Mouse (Mus musculus): Measurements from ENCODE around the gene Fmo2.
A peak's percentile ranks its signal among the peaks of the same experiment; 100 is the strongest.

The Fmo2 gene

DNA sequence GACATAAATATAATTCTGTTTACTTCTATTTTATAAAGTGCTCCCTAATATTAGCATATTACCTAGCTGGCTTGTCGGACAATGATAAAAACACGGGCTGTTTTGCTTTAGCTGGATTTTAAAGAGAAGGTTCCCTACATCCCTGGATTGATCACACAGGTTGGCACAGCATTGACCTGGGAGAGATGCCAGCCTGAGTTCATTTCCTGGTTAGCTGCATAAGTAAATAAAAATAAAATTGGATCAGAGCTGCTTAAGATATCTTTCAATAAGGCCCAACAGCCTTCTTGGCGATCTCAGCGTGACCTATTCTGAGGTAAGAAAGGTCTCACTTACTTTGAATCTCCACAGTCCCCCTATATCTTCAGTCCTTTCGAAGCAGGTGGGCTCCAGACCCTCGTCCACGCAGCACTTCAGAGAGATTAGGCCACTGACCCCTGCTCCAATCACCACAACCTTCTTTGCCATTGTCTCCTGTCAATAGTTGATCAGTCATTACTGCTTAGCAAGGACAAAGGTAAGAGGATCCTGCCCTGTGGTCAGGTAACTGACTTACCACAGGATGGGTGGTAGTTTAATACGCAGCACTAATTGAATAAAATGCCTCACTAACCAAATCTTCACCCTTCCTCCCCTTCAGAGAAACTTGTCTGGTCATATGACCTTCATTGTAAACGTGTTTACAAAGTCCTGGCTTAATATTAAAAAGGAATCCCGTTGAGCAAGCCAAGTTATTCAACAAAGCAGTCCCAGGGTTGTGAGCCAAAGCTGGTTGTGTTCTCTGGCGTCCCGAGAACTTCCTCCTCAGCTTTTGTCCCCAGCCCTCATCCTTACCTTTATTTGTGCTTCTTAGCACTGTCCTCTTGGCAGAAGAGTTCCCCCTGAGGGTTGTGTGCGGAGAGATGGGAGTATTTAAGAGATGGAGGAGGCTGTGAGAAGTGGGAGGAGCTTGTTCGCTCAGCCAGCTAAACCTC, at the start of gene Fmo2:
Gene Fmo2, minus strand, starts transcription at position 889 of the 974 bp plus-strand sequence.
- no peak for DNase-seq

- no peak for DNase-seq
Measured at GRCm38 (mm10) chr1:162947934-162948333, 49.4 kb upstream of the Fmo2 start.

DNA sequence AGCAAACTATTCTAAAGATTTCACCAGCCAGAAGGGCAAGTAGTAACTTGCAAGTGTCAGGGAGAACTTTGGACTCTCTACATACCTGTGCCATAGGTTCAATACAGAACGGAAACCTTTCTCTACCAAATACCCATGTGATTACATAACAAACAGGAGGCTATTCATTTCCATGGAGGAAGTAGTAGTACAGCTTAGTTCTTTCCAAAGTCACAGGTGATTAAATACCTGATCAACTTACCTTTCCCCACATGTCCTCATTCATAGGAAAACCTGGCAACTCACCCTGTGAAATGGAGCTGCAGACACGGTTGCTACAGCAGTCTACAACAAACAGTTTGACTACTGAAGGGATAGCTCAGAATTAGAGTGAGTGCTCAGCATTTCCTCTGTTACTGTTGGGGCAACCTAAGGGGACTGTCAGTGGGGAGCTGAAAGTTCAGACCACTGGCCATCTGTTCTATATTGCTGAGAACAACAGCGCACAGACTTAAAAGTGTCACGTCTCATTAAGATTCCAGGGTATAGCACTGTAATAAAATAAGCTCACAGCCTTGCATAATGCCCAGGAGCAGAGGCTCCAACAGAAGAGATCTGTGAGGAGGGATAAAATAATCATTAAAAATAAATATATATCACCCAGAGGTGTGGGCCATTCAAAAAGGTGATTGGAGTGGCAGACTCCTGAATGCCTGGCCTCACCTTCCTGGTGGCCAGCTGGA, 48.5 kb upstream of the Fmo2 start:
- DNase-seq, result no peak

DNA sequence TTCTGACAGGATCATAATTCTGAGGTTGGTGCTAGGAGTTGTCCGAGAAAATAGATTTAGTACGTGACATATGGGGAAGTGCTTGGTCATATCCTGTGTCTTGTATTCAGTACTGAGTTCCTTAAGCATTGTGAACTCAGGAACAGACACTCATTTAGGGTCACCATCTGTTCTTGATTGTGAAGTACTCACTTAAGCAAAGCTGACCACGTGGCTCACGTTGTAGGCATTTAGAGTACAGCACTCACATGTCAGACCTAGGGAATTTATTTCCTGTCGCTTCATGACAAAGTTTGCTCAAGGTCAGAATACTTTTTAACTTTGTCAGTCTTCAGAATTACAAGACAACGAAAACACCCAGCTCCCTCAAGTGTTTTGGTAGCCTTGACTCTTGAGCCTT, 45.2 kb upstream of the Fmo2 start:
- DNase-seq, result no peak

DNA sequence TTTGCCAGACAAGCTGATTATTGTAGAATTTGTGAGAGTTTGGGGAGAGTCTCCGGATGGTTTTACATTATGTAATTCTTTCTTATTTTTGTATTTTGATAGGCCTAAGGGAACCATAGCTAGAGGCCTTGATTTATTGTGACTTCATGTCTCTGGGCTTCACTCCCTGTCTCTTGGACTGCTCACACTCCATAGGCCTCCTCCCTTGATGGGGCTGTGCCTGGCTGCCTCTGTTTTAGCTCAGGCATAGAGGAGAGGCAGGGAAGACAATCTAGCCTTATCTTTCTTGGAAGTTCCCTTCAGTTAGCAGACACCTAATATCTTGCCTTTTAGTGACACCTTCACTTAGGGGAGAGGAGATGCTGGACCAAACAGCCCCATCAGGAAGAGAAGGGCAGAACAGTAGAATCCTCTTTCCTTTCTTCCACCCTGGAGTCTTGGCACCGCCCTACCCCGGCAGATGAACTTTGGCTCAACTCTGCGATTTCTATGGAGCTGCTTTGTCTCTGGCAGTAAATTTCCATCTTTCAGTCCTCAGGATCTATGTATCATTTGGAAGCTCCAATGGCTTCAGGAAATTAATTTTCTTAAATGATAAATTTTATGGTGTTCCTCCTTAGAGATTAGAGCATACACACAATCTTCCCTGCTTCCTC, 40.3 kb upstream of the Fmo2 start:
- no peak for DNase-seq

- DNase-seq, result no peak
Measured at GRCm38 (mm10) chr1:162937970-162938695, 39.6 kb upstream of the Fmo2 start.

GRCm38 (mm10) chr1:162937415-162937814, 38.9 kb upstream of the Fmo2 start, which contains the start of gene Fmo6:
Fmo6 (minus strand) TSS chr1:162937515.
- DNase-seq, result no peak

GRCm38 (mm10) chr1:162934374-162935012, 36.0 kb upstream of the Fmo2 start:
- no peak for DNase-seq

- DNase-seq, result no peak
Measured at GRCm38 (mm10) chr1:162932386-162932785, 33.9 kb upstream of the Fmo2 start.

DNA sequence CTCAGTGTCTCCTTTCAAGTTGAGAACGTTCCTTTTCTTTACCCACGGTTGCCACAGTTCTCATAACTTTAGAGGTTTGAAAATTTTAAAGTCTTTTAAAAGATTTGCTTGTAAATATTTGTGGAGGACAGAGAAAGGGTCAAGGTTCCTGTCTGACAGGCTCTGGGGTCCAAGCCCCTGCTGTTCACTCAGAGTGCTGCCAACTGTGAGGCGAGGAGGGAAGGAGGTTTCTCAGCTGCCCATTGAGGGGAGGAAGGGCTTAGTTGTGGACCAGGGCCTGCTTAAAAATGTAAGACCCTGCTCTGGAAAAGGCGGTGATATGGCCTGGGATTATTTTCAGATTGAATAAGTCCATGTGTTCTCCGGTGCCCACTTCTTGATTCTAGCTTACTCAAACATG, 33.4 kb upstream of the Fmo2 start:
- no peak for DNase-seq

GRCm38 (mm10) chr1:162931310-162931875, 32.9 kb upstream of the Fmo2 start:
- no peak for DNase-seq

DNA sequence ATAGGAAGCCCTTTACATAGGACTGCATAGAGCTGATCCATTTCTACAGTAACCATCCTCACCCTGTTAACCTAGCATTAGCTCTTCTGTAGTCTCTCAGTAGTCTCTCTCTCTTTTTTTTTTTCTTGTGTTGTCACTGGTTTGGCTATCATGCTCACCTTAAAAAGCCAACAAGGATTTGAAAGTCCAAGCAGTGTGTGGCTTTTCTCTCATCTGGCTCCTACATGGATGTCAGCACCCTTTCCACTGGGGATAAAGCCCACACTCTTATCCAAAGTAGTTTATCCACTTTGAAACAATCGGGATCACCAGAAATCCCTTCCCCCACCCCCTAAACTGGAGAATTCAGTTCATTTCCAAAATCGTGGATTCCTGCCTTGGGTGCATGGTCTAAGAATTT, 32.1 kb upstream of the Fmo2 start:
- DNase-seq, result no peak

GRCm38 (mm10) chr1:162929146-162929545, 30.6 kb upstream of the Fmo2 start:
- no peak for DNase-seq

GRCm38 (mm10) chr1:162925121-162925520, 26.6 kb upstream of the Fmo2 start:
- DNase-seq, result no peak

GRCm38 (mm10) chr1:162916661-162917060, 18.1 kb upstream of the Fmo2 start:
- no peak for DNase-seq

DNA sequence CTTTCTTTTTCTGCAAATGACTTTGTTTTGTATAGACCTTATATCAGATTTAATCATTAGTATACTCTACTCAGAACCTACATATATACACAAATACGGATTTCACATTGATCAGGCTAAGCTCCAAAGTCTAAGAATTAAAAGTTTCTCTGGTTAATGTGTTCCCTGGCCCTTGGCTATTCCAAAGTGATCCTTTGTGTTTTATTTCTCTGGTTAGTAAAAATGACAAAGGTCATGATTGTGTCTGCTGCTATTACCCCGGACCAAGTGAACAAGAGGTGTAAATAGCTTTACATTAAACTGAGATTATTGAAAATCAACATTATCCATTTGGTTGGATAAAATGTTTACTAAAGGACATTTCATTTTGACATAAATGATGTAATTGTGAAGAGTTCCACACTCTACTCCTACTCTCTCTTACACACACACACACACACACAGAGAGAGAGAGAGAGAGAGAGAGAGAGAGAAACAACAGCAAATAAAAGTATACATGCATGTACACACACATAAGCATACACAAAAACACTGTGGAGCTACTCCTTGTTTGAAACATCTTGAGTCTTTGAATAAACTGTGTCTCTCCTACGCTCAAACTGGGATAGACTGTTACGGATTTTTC, 16.5 kb upstream of the Fmo2 start:
- DNase-seq, result no peak

DNA sequence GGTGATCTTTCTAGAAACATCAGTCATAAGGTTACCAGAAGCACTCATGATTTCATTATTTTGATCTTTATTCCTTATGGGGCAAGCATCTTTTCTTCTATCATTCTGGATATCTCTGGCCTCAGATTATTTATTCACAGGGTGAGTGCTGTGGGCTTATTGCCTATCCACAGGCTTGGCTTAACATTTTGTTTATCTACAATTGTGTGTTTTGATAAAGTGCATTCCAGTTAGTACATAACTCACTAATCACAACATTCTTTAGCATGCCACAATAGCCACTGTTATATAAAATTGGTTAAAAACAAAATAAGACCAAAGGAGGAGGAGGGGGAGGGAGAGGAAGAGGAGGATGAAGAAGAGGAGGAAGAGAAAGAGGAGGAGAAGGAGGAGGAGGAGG, 13.6 kb upstream of the Fmo2 start:
- no peak for DNase-seq

GRCm38 (mm10) chr1:162901879-162902278, 3.4 kb upstream of the Fmo2 start:
- DNase-seq, result no peak

- peak; percentile 36 for DNase-seq
Measured at GRCm38 (mm10) chr1:162895900-162896299, 2.6 kb downstream of the Fmo2 start.

GRCm38 (mm10) chr1:162893014-162893413, 5.5 kb downstream of the Fmo2 start:
- no peak for DNase-seq

DNA sequence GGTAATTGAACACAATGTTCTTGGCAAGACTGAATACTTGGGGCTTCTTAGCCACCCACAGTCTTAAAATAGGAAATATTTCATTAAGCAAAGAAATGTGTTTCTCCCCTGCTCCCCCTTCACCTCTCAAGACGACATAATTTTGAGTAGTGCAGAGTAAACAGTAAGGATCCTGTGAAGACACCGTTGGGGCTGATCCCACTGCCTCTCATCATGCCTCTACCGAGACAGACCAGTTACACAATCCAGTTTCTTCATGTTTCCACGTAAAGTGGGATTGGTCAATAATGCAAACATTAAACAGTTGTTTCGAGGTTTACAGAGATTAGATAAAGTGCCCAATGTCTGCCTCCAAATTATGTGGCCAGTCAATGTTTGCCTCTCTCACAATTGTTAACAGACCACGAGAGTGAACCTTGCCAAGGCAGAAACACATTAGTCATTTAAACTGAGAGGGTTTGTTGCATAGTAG, 6.5 kb downstream of the Fmo2 start:
- DNase-seq, result no peak
